Mouse (Mus musculus) hindbrain, embryonic 10.5 days (tissue): ENCODE results near the gene Por. TPM values are rescaled to one million over a fixed set of nuclear protein-coding genes. Genes with fewer than 3 reads are reported as not detected.
A peak's percentile ranks its signal among the peaks of the same experiment; 100 is the strongest.

ENCODE experiments used
- DNase-seq: peaks from one replicate; pipeline ENCODE4 v3.0.0-alpha.2; 2017; ENCODE audit warnings: low spot score
- H3K27ac ChIP-seq: fragments of 300-500 bp; sonication (generic); 2 replicates; pipeline ENCODE4 v1.5.1; 2016; ENCODE audit warnings: mild to moderate bottlenecking, moderate library complexity
- H3K27me3 ChIP-seq: fragments of 300-500 bp; sonication (generic); 2 replicates; pipeline ENCODE4 v1.6.1; 2016; ENCODE audit warnings: mild to moderate bottlenecking; ENCODE audit not compliant: poor library complexity, insufficient read depth, severe bottlenecking
- H3K36me3 ChIP-seq: fragments of 300-500 bp; sonication (generic); 2 replicates; pipeline ENCODE4 v1.6.1; 2016; ENCODE audit warnings: mild to moderate bottlenecking, moderate library complexity
- H3K4me1 ChIP-seq: fragments of 300-500 bp; sonication (generic); replicated peaks from 2 replicates; pipeline ENCODE4 v1.6.1; 2016; ENCODE audit warnings: mild to moderate bottlenecking
- H3K4me3 ChIP-seq: fragments of 300-500 bp; sonication (generic); 2 replicates; pipeline ENCODE4 v1.5.1; 2016; ENCODE audit warnings: mild to moderate bottlenecking, moderate library complexity
- H3K9me3 ChIP-seq: fragments of 300-500 bp; sonication (generic); 2 replicates; pipeline ENCODE4 v1.6.1; 2016; ENCODE audit warnings: mild to moderate bottlenecking, moderate library complexity
- WGBS: fragments of 180-500 bp; shearing (Covaris S2); methylation state at CpG from one replicate; pipeline ENCODE4 v1.1.7; 2016; 5-methylcytosine and 5-hydroxymethylcytosine counted together
- polyA plus RNA-seq: library from polyadenylated mRNA; unstranded; fragments of >200 nt; fragmentation: Nextera tagmentation; extraction: Ambion mirVana; gene quantifications from 2 replicates; pipeline ENCODE4 v1.2.1, GENCODE M21; 2016

The Por gene
- polyA plus RNA-seq, 1 experiment from 2014 or later, result 106 TPM

GRCm38 (mm10) chr5:135707855-135708254, 38.0 kb downstream of the Por start:
- Histone ChIP-seq H3K27me3 (no peaks in the 10 kb centered on the region), H3K36me3 (peaks cover 60% of the 10 kb centered on the region), H3K4me1 (peaks cover 13% of the 10 kb centered on the region), H3K4me3 (no peak overlapping the region), H3K27ac (no peak overlapping the region), H3K9me3 (0 out of 2 replicates have a peak, but pooled peaks cover 4% of the 10 kb centered on the region)
- 38% methylated on average over 1 of the region's 1 CpGs for WGBS
- no peak for DNase-seq

GRCm38 (mm10) chr5:135709716-135710115, 39.9 kb downstream of the Por start:
- 97% methylated on average over 5 of the region's 5 CpGs for WGBS
- Histone ChIP-seq H3K9me3 (0 out of 2 replicates have a peak, but pooled peaks cover 4% of the 10 kb centered on the region), H3K4me3 (no peak overlapping the region), H3K36me3 (peaks cover 54% of the 10 kb centered on the region), H3K4me1 (peaks cover 26% of the 10 kb centered on the region), H3K27ac (no peak overlapping the region), H3K27me3 (no peaks in the 10 kb centered on the region)
- DNase-seq, result no peak

GRCm38 (mm10) chr5:135710599-135711214, 40.9 kb downstream of the Por start:
- Histone ChIP-seq H3K9me3 (0 out of 2 replicates have a peak, but pooled peaks cover 4% of the 10 kb centered on the region), H3K4me3 (no peak overlapping the region), H3K27me3 (no peaks in the 10 kb centered on the region), H3K36me3 (peaks cover 52% of the 10 kb centered on the region), H3K4me1 (peaks cover 31% of the 10 kb centered on the region), H3K27ac (no peak overlapping the region)
- WGBS, result 89% methylated on average over 7 of the region's 7 CpGs
- DNase-seq, result no peak

GRCm38 (mm10) chr5:135711582-135712355, 41.9 kb downstream of the Por start:
- DNase-seq, result no peak
- WGBS, result 94% methylated on average over 13 of the region's 13 CpGs
- Histone ChIP-seq H3K4me1 (peaks cover 32% of the 10 kb centered on the region), H3K4me3 (no peak overlapping the region), H3K27ac (0 out of 2 replicates have a peak overlapping the region, but pooled peaks have one; percentile 13), H3K27me3 (no peaks in the 10 kb centered on the region), H3K36me3 (peaks cover 52% of the 10 kb centered on the region), H3K9me3 (0 out of 2 replicates have a peak, but pooled peaks cover 4% of the 10 kb centered on the region)

GRCm38 (mm10) chr5:135712803-135713202, 43.0 kb downstream of the Por start:
- Histone ChIP-seq H3K27ac (peak overlapping the region; percentile 13; the same call in 1 of the 2 replicates), H3K36me3 (peaks cover 52% of the 10 kb centered on the region), H3K27me3 (no peaks in the 10 kb centered on the region), H3K4me1 (peaks cover 32% of the 10 kb centered on the region), H3K9me3 (0 out of 2 replicates have a peak, but pooled peaks cover 4% of the 10 kb centered on the region), H3K4me3 (no peak overlapping the region)
- WGBS, result 69% methylated on average over 4 of the region's 4 CpGs
- no peak for DNase-seq

- Histone ChIP-seq H3K4me1 (peaks cover 32% of the 10 kb centered on the region), H3K36me3 (peaks cover 51% of the 10 kb centered on the region), H3K27me3 (no peaks in the 10 kb centered on the region), H3K9me3 (0 out of 2 replicates have a peak, but pooled peaks cover 4% of the 10 kb centered on the region), H3K27ac (peak overlapping the region; percentile 2), H3K4me3 (no peak overlapping the region)
- DNase-seq, result peak; percentile 19
- 70% methylated on average over 16 of the region's 16 CpGs for WGBS
Measured at GRCm38 (mm10) chr5:135713441-135714218, 43.8 kb downstream of the Por start.

GRCm38 (mm10) chr5:135715624-135716023, 45.8 kb downstream of the Por start:
- 51% methylated on average over 10 of the region's 10 CpGs for WGBS

GRCm38 (mm10) chr5:135719586-135720120, 49.8 kb downstream of the Por start:
- peaks cover 36% of the 10 kb centered on the region for H3K4me1 ChIP-seq
- peaks cover 55% of the 10 kb centered on the region for H3K36me3 ChIP-seq
- no peaks in the 10 kb centered on the region for H3K9me3 ChIP-seq
- H3K27me3 ChIP-seq, result no peaks in the 10 kb centered on the region
- 87% methylated on average over 10 of the region's 10 CpGs for WGBS
- H3K27ac ChIP-seq, result no peak overlapping the region
- no peak overlapping the region for H3K4me3 ChIP-seq
- DNase-seq, result no peak

More at GRCm38 (mm10) chr5:135715624-135716023, 45.8 kb downstream of the Por start:
- DNase-seq, result no peak
- Histone ChIP-seq H3K27ac (no peak overlapping the region), H3K4me3 (no peak overlapping the region), H3K27me3 (no peaks in the 10 kb centered on the region), H3K36me3 (peaks cover 55% of the 10 kb centered on the region), H3K4me1 (peaks cover 37% of the 10 kb centered on the region), H3K9me3 (no peaks in the 10 kb centered on the region)

- DNase-seq, result no peak
- Histone ChIP-seq H3K36me3 (peaks cover 55% of the 10 kb centered on the region), H3K4me1 (peaks cover 41% of the 10 kb centered on the region), H3K27ac (no peak overlapping the region), H3K9me3 (no peaks in the 10 kb centered on the region), H3K4me3 (no peak overlapping the region), H3K27me3 (no peaks in the 10 kb centered on the region)
- 88% methylated on average over 3 of the region's 3 CpGs for WGBS
Measured at GRCm38 (mm10) chr5:135720121-135720520, 50.3 kb downstream of the Por start.

GRCm38 (mm10) chr5:135721076-135721475, 51.2 kb downstream of the Por start:
- Histone ChIP-seq H3K27ac (no peak overlapping the region), H3K4me1 (peaks cover 45% of the 10 kb centered on the region), H3K27me3 (no peaks in the 10 kb centered on the region), H3K9me3 (no peaks in the 10 kb centered on the region), H3K4me3 (no peak overlapping the region), H3K36me3 (peaks cover 49% of the 10 kb centered on the region)
- DNase-seq, result no peak
- 94% methylated on average over 8 of the region's 8 CpGs for WGBS

- DNase-seq, result no peak
- H3K27ac ChIP-seq, result 0 out of 2 replicates have a peak overlapping the region, but pooled peaks have one; percentile 18
- H3K4me1 ChIP-seq, result peaks cover 56% of the 10 kb centered on the region
- H3K9me3 ChIP-seq, result no peaks in the 10 kb centered on the region
- H3K36me3 ChIP-seq, result peaks cover 39% of the 10 kb centered on the region
- H3K4me3 ChIP-seq, result no peak overlapping the region
- H3K27me3 ChIP-seq, result no peaks in the 10 kb centered on the region
- 88% methylated on average over 11 of the region's 11 CpGs for WGBS
Measured at GRCm38 (mm10) chr5:135722121-135722520, 52.3 kb downstream of the Por start.

GRCm38 (mm10) chr5:135723165-135723751, 53.4 kb downstream of the Por start:
- H3K9me3 ChIP-seq, result no peaks in the 10 kb centered on the region
- DNase-seq, result no peak
- H3K4me1 ChIP-seq, result peaks cover 65% of the 10 kb centered on the region
- no peaks in the 10 kb centered on the region for H3K27me3 ChIP-seq
- peaks cover 35% of the 10 kb centered on the region for H3K36me3 ChIP-seq
- 77% methylated on average over 3 of the region's 3 CpGs for WGBS
- H3K27ac ChIP-seq, result 0 out of 2 replicates have a peak overlapping the region, but pooled peaks have one; percentile 29
- no peak overlapping the region for H3K4me3 ChIP-seq
